Mouse (Mus musculus): Measurements from ENCODE around the gene Olfr346. TPM values are rescaled to one million over a fixed set of nuclear protein-coding genes. Genes with fewer than 3 reads are reported as not detected.

The Olfr346 gene
- not detected for polyA plus RNA-seq (2014; fragmentation: Illumina TruSeq; extraction: RNeasy Lipid Tissue Mini Kit (QIAGEN cat#74804); ENCODE audit: low read depth, low replicate concordance)

GRCm38 (mm10) chr2:36685488-36685887 is at the start of gene Olfr346:
Gene Olfr346, plus strand, starts transcription at chr2:36685788.

DNA sequence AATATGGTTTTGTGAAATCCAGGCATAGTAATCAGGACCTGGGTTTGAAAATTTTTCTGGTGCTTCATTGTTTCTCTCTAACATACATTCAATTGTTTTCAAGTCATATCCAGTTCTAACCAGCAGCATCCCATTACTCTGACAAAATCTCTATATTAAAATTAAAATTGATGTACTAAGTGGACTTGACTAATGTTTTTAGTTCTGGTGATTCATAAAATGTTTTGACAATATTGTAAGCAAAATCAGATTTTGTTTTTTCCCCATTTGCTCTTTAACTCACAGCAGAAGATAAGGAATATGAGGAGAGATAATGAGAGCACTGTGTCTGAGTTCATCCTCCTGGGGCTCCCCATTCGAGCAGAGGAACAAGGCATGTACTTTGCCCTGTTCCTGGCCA is 45.8 kb upstream of the Olfr346 start, which contains the start of gene Olfr345:
Gene Olfr345, plus strand, starts transcription at position 301 of the 400 bp plus-strand sequence.

GRCm38 (mm10) chr2:36731602-36732001 is 46.0 kb downstream of the Olfr346 start, which contains the start of gene Olfr347:
Gene Olfr347, plus strand, starts transcription at chr2:36731902.

Other genes starting within 250 kb of the Olfr346 start
- not detected for gene Olfr340, start 233.2 kb upstream of the Olfr346 start, polyA plus RNA-seq (2014; fragmentation: Illumina TruSeq; extraction: RNeasy Lipid Tissue Mini Kit (QIAGEN cat#74804); ENCODE audit: low read depth, low replicate concordance)
- gene Olfr341, start 203.3 kb upstream of the Olfr346 start, polyA plus RNA-seq (2014; fragmentation: Illumina TruSeq; extraction: RNeasy Lipid Tissue Mini Kit (QIAGEN cat#74804); ENCODE audit: low read depth, low replicate concordance), result not detected
- not detected for gene Olfr342, start 160.8 kb upstream of the Olfr346 start, polyA plus RNA-seq (2014; fragmentation: Illumina TruSeq; extraction: RNeasy Lipid Tissue Mini Kit (QIAGEN cat#74804); ENCODE audit: low read depth, low replicate concordance)
- gene Olfr344, start 119.1 kb upstream of the Olfr346 start, polyA plus RNA-seq (2014; fragmentation: Illumina TruSeq; extraction: RNeasy Lipid Tissue Mini Kit (QIAGEN cat#74804); ENCODE audit: low read depth, low replicate concordance), result not detected
- gene Olfr345, start 45.7 kb upstream of the Olfr346 start, polyA plus RNA-seq (2014; fragmentation: Illumina TruSeq; extraction: RNeasy Lipid Tissue Mini Kit (QIAGEN cat#74804); ENCODE audit: low read depth, low replicate concordance), result not detected
- gene Olfr347, start 46.1 kb downstream of the Olfr346 start, polyA plus RNA-seq (2014; fragmentation: Illumina TruSeq; extraction: RNeasy Lipid Tissue Mini Kit (QIAGEN cat#74804); ENCODE audit: low read depth, low replicate concordance), result not detected
- gene Olfr348, start 98.5 kb downstream of the Olfr346 start, polyA plus RNA-seq (2014; fragmentation: Illumina TruSeq; extraction: RNeasy Lipid Tissue Mini Kit (QIAGEN cat#74804); ENCODE audit: low read depth, low replicate concordance), result not detected
- not detected for gene Olfr50, start 104.8 kb downstream of the Olfr346 start, polyA plus RNA-seq (2014; fragmentation: Illumina TruSeq; extraction: RNeasy Lipid Tissue Mini Kit (QIAGEN cat#74804); ENCODE audit: low read depth, low replicate concordance)
- gene Olfr3, start 131.2 kb downstream of the Olfr346 start, polyA plus RNA-seq (2014; fragmentation: Illumina TruSeq; extraction: RNeasy Lipid Tissue Mini Kit (QIAGEN cat#74804); ENCODE audit: low read depth, low replicate concordance), result not detected
- gene Olfr350, start 160.5 kb downstream of the Olfr346 start, polyA plus RNA-seq (2014; fragmentation: Illumina TruSeq; extraction: RNeasy Lipid Tissue Mini Kit (QIAGEN cat#74804); ENCODE audit: low read depth, low replicate concordance), result not detected
- gene Olfr351, start 176.9 kb downstream of the Olfr346 start, polyA plus RNA-seq (2014; fragmentation: Illumina TruSeq; extraction: RNeasy Lipid Tissue Mini Kit (QIAGEN cat#74804); ENCODE audit: low read depth, low replicate concordance), result not detected
- gene Olfr352, start 182.7 kb downstream of the Olfr346 start, polyA plus RNA-seq (2014; fragmentation: Illumina TruSeq; extraction: RNeasy Lipid Tissue Mini Kit (QIAGEN cat#74804); ENCODE audit: low read depth, low replicate concordance), result not detected
- not detected for gene Olfr353, start 207.1 kb downstream of the Olfr346 start, polyA plus RNA-seq (2014; fragmentation: Illumina TruSeq; extraction: RNeasy Lipid Tissue Mini Kit (QIAGEN cat#74804); ENCODE audit: low read depth, low replicate concordance)
- gene Olfr354, start 219.9 kb downstream of the Olfr346 start, polyA plus RNA-seq (2014; fragmentation: Illumina TruSeq; extraction: RNeasy Lipid Tissue Mini Kit (QIAGEN cat#74804); ENCODE audit: low read depth, low replicate concordance), result not detected
- not detected for gene Olfr355, start 243.1 kb downstream of the Olfr346 start, polyA plus RNA-seq (2014; fragmentation: Illumina TruSeq; extraction: RNeasy Lipid Tissue Mini Kit (QIAGEN cat#74804); ENCODE audit: low read depth, low replicate concordance)